Mouse (Mus musculus) forebrain, embryonic 11.5 days (tissue): ENCODE data around the gene Strbp. TPM values are rescaled to one million over a fixed set of nuclear protein-coding genes. Genes with fewer than 3 reads are reported as not detected.

Experiments
- ATAC-seq: fragments of 200-750 bp; cut with Nextera tagmentation; replicated peaks from 2 replicates; pipeline ENCODE4 v1.8.0; 2017; ENCODE audit warnings: moderate TSS enrichment; ENCODE audit not compliant: low FRiP score
- DNase-seq: peaks from one replicate; pipeline ENCODE4 v3.0.0-alpha.2; 2017; ENCODE audit warnings: low spot score
- H3K27ac ChIP-seq: fragments of 300-500 bp; sonication (generic); 2 replicates; pipeline ENCODE4 v1.5.1; 2014; ENCODE audit warnings: low read depth, low read length
- H3K27me3 ChIP-seq: fragments of 300-500 bp; sonication (generic); 2 replicates; pipeline ENCODE4 v1.6.1; 2014; ENCODE audit warnings: mild to moderate bottlenecking, low read length, mixed read lengths; ENCODE audit not compliant: control insufficient read depth, insufficient read depth
- H3K36me3 ChIP-seq: fragments of 300-500 bp; sonication (generic); 2 replicates; pipeline ENCODE4 v1.6.1; 2014; ENCODE audit warnings: mild to moderate bottlenecking, low read length, moderate library complexity, mixed read lengths; ENCODE audit not compliant: control insufficient read depth, insufficient read depth
- H3K4me1 ChIP-seq: fragments of 300-500 bp; sonication (generic); replicated peaks from 2 replicates; pipeline ENCODE4 v1.6.1; 2014; ENCODE audit warnings: low read length, mixed read lengths; ENCODE audit not compliant: control insufficient read depth, insufficient read depth
- H3K4me2 ChIP-seq: fragments of 300-500 bp; sonication (generic); 2 replicates; pipeline ENCODE4 v1.6.1; 2014; ENCODE audit warnings: low read depth, mild to moderate bottlenecking, low read length, moderate library complexity, mixed read lengths; ENCODE audit not compliant: severe bottlenecking
- H3K4me3 ChIP-seq: fragments of 300-500 bp; sonication (generic); 2 replicates; pipeline ENCODE4 v1.5.1; 2014; ENCODE audit warnings: low read depth, low read length
- H3K9ac ChIP-seq: fragments of 300-500 bp; sonication (generic); 2 replicates; pipeline ENCODE4 v1.6.1; 2014; ENCODE audit warnings: low read length
- H3K9me3 ChIP-seq: fragments of 300-500 bp; sonication (generic); 2 replicates; pipeline ENCODE4 v1.6.1; 2016; ENCODE audit warnings: low read length, mixed read lengths; ENCODE audit not compliant: control insufficient read depth
- WGBS: fragments of 180-500 bp; shearing (Covaris S2); extraction: QIAGEN DNeasy Blood & Tissue Kit; methylation state at CpG from one replicate; pipeline ENCODE4 v1.1.7; 2014; 5-methylcytosine and 5-hydroxymethylcytosine counted together
- polyA plus RNA-seq: library from polyadenylated mRNA; unstranded; fragments of >200 nt; fragmentation: Nextera tagmentation; extraction: Ambion mirVana; gene quantifications from 2 replicates; pipeline ENCODE4 v1.2.1, GENCODE M21; 2014

The Strbp gene
- polyA plus RNA-seq, 1 experiment from 2014 or later, result 103 TPM

DNA sequence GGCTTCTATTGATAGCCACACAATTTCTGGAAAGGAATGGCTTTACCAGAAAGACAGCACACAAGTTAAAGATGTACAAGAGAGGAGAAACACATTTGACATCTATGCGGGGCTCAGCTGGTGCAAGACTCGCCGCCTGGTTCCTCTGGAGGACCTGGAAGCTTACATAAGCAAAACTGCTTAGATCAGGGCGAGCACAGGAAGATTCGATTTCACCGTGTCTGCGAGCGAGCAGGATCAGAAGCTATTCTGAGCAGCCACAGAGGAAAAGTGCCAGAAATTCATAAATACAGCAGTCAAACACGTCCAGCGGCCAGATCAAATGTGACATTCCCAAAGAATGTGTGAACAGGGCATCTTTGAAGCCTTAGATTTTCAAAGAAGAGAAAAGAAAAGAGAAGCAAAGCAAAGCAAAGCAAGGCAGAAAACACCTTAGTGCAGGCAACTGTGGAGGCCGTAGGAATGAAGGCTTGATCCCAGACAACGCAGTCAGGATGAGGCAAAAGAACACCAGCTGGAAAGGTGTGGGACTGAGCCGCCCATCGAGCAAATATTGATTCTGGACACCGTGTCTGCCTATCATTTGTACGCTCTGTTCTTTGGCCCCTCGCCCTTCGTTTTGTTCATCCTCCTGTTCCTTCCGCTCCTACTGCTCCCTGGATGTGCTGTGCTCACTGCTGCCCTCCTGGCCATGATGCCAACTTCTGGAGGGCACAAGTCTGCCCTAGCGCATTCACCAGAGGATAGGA is 38.3 kb upstream of the Strbp start:
- Histone ChIP-seq H3K9ac (no peak overlapping the region), H3K4me3 (no peak overlapping the region), H3K4me2 (no peak overlapping the region), H3K36me3 (no peaks in the 10 kb centered on the region), H3K4me1 (no peaks in the 10 kb centered on the region), H3K9me3 (no peaks in the 10 kb centered on the region), H3K27me3 (no peaks in the 10 kb centered on the region), H3K27ac (no peak overlapping the region)
- ATAC-seq (no peak), DNase-seq (no peak)
- 82% methylated on average over 20 of the region's 20 CpGs for WGBS

GRCm38 (mm10) chr2:37735807-37736188 is 32.1 kb upstream of the Strbp start:
- DNase-seq, result no peak
- no peak overlapping the region for H3K27ac ChIP-seq
- no peak overlapping the region for H3K4me3 ChIP-seq
- no peak overlapping the region; the same call in 1 of the 2 replicates for H3K4me2 ChIP-seq
- peaks cover 8% of the 10 kb centered on the region for H3K4me1 ChIP-seq
- 80% methylated on average over 1 of the region's 1 CpGs for WGBS
- ATAC-seq, result no peak
- no peaks in the 10 kb centered on the region for H3K36me3 ChIP-seq
- no peaks in the 10 kb centered on the region for H3K9me3 ChIP-seq
- no peaks in the 10 kb centered on the region for H3K27me3 ChIP-seq
- H3K9ac ChIP-seq, result 0 out of 2 replicates have a peak overlapping the region, but pooled peaks have one; percentile 39

DNA sequence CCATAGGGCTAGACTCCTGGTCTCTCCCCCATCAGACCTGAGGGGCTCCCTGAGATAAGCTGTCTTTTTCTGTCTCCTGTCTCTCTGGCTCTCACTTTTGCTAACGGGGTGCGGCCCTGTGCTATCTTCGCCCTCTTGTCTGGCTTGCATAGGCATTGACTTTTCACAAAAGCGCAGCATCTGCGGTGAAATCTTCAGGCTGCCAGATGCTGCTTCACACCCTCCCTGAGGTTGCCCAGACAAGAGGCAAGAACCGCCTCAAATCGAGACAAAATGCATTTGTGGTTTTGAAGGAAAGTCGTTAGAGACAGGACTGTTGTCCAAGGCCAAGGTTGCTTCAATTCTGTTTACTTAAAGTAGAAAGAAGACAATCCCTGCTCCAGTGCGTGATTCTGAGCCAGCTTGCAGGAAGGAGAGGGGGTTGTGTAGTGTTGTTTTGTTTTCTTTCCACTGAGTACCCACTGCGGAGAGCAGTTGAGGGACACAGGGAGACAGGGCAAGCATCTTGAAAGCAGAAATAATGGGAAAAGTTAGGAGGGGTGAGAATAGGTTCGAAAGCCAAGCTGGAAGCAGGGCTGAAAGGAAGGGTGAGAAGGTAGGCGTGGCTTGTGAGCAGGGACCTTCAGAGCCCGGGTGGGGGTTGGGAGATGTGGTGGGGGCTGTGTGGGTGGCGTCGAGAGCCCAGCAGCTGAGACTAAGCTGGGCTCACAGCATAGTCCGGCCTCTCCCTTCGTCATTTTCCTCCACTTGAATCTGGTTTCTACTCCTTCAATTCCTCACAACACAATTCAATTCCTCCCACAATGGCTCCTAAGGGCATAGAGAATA is 31.5 kb upstream of the Strbp start:
- DNase-seq, result peak; percentile 58
- H3K9ac ChIP-seq, result peak overlapping the region; percentile 39; the same call in 1 of the 2 replicates
- peak; percentile 65 for ATAC-seq
- 16% methylated on average over 17 of the region's 17 CpGs for WGBS
- H3K27me3 ChIP-seq, result no peaks in the 10 kb centered on the region
- no peak overlapping the region for H3K27ac ChIP-seq
- H3K4me3 ChIP-seq, result no peak overlapping the region
- no peaks in the 10 kb centered on the region for H3K9me3 ChIP-seq
- H3K4me2 ChIP-seq, result peak overlapping the region; percentile 29; the same call in 1 of the 2 replicates
- peaks cover 8% of the 10 kb centered on the region for H3K4me1 ChIP-seq
- H3K36me3 ChIP-seq, result no peaks in the 10 kb centered on the region

- Histone ChIP-seq H3K27ac (no peak overlapping the region), H3K4me2 (no peak overlapping the region), H3K4me1 (peaks cover 8% of the 10 kb centered on the region), H3K36me3 (no peaks in the 10 kb centered on the region), H3K27me3 (no peaks in the 10 kb centered on the region), H3K9me3 (no peaks in the 10 kb centered on the region), H3K4me3 (no peak overlapping the region), H3K9ac (no peak overlapping the region)
- 87% methylated on average over 5 of the region's 5 CpGs for WGBS
- no peak for ATAC-seq
- DNase-seq, result no peak
Measured at GRCm38 (mm10) chr2:37731241-37731801, 27.7 kb upstream of the Strbp start.

DNA sequence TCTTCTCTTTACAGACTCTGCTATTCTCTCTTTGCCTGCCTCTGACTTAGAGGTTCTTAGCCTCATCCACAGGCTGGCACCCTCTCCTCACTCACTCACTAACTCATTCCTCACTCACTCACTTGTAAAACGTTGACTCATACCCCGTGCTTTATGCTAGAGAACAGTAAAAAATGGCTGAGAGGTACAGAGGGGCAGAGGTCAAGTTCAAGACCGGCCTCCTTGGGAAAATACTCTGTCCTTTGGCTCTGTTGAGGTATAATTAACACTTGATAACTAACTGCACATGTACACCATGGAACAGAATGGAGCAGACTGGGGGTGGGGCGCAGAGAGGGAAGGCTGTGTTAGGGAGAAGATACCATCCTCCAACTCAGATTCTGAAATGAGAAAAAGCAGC is 20.6 kb upstream of the Strbp start:
- DNase-seq (no peak), ATAC-seq (no peak)
- Histone ChIP-seq H3K4me3 (no peak overlapping the region), H3K36me3 (no peaks in the 10 kb centered on the region), H3K27me3 (no peaks in the 10 kb centered on the region), H3K9ac (no peak overlapping the region), H3K4me1 (0 out of 2 replicates have a peak, but pooled peaks cover 2% of the 10 kb centered on the region), H3K4me2 (no peak overlapping the region), H3K27ac (no peak overlapping the region), H3K9me3 (no peaks in the 10 kb centered on the region)
- WGBS, result 75% methylated on average over 4 of the region's 4 CpGs

- DNase-seq, result no peak
- Histone ChIP-seq H3K9ac (no peak overlapping the region), H3K4me1 (0 out of 2 replicates have a peak, but pooled peaks cover 2% of the 10 kb centered on the region), H3K27ac (no peak overlapping the region), H3K9me3 (no peaks in the 10 kb centered on the region), H3K36me3 (no peaks in the 10 kb centered on the region), H3K4me2 (no peak overlapping the region), H3K27me3 (no peaks in the 10 kb centered on the region), H3K4me3 (no peak overlapping the region)
- ATAC-seq, result no peak
- WGBS, result 75% methylated on average over 11 of the region's 11 CpGs
Measured at GRCm38 (mm10) chr2:37723501-37724090, 19.9 kb upstream of the Strbp start.

DNA sequence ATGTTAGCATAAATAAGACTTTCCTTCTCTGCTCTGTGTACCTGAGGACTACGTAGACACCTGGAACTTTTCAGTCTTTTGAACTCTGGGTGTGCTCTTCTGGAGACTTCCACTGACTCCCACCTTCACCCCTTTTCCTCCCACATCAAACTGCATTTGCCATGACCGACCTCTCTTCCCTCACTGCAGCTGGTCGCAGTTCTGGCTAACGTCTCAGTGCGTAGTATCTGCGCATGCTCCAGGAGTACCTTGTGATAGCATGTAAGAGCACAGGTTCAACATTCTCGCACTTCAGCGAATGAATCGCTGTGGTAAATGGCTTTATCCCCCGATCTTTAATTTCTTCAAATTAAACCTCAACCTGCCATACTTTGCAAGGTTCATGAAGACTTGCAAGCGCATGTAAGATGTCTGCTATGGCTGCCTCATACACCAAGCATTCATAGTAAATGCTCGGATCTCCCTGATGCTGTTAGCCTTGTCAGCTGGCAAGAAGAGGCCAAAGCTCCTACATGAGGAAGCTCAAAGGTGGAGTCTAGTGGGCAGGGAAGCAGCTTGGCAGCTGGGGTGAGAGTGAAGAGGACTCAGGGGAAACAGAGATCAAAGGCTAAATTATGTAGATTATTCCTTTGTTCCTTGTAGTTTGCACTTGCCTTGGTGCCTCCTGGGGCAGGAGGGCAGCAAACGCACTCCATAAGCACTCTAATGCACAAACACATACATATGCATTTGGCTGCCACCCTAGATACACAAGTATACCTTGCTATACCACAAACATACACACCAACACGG is 19.2 kb upstream of the Strbp start:
- Histone ChIP-seq H3K27ac (no peak overlapping the region), H3K4me3 (no peak overlapping the region), H3K4me1 (0 out of 2 replicates have a peak, but pooled peaks cover 2% of the 10 kb centered on the region), H3K9me3 (no peaks in the 10 kb centered on the region), H3K27me3 (no peaks in the 10 kb centered on the region), H3K4me2 (no peak overlapping the region), H3K9ac (no peak overlapping the region), H3K36me3 (no peaks in the 10 kb centered on the region)
- DNase-seq, result no peak
- no peak for ATAC-seq
- WGBS, result 86% methylated on average over 14 of the region's 14 CpGs

DNA sequence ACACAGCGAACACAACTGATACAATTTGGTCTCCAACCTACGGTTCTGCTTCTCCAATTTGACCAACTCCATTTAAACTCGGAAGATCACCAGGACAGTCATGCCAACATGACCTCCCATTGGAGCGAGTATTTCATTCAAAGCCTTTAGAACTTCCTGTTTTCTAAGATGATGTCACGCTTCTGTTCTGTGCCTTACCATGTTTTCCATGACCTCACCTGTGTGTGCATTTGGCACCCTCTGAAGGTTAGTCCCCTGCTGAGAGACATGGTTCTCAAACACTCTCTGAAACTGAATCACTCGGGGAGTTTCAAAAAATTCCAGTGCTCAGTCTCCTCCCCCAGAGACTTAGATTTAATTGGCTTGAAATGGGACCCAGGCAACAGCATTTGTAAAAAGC is 12.6 kb upstream of the Strbp start:
- Histone ChIP-seq H3K27me3 (no peaks in the 10 kb centered on the region), H3K4me1 (no peaks in the 10 kb centered on the region), H3K4me2 (no peak overlapping the region), H3K27ac (no peak overlapping the region), H3K4me3 (no peak overlapping the region), H3K9me3 (no peaks in the 10 kb centered on the region), H3K9ac (no peak overlapping the region), H3K36me3 (no peaks in the 10 kb centered on the region)
- ATAC-seq (no peak), DNase-seq (no peak)
- 84% methylated on average over 6 of the region's 6 CpGs for WGBS
